Mouse (Mus musculus) left cerebral cortex, adult 2 months (tissue): ENCODE data around the gene Clint1. TPM values are rescaled to one million over a fixed set of nuclear protein-coding genes. Genes with fewer than 3 reads are reported as not detected.
"Not testable (repeated sequence)": the region's sequence is repeated elsewhere in the genome, so short reads cannot be mapped to it uniquely, and the experiment has no call there.

Experiments used
- DNase-seq, 2 experiments: peaks; one replicate each; pipeline ENCODE4 v3.0.0; 2021 to 2022; ENCODE audit warnings: low spot score in 2 of 2, mixed read lengths in 1 of 2; ENCODE audit errors: extremely low spot score in 1 of 2
- H3K27ac ChIP-seq: fragments of 200-600 bp; 2 replicates; pipeline ENCODE4 v1.8.1; 2022
- H3K4me3 ChIP-seq: fragments of 200-600 bp; 2 replicates; pipeline ENCODE4 v1.8.1; 2022
- CTCF ChIP-seq: fragments of 200-600 bp; IDR thresholded peaks from 2 replicates; pipeline ENCODE4 v1.8.1; 2022; ENCODE audit warnings: antibody characterized with exemption, mild to moderate bottlenecking, moderate library complexity
- intact Hi-C: fragments of 180-260 bp; cut with DNase I; formaldehyde crosslinking; loops from one replicate; pipeline ENCODE4 v1.15.1; 2025
- total RNA-seq, 2 experiments: library from RNA; stranded (reverse); gene quantifications; 2 replicates each; pipeline ENCODE4 v1.2.3; 2021

Clint1 gene
- total RNA-seq, 2 experiments from 2014 or later: 52.5 to 53.4 TPM

DNA sequence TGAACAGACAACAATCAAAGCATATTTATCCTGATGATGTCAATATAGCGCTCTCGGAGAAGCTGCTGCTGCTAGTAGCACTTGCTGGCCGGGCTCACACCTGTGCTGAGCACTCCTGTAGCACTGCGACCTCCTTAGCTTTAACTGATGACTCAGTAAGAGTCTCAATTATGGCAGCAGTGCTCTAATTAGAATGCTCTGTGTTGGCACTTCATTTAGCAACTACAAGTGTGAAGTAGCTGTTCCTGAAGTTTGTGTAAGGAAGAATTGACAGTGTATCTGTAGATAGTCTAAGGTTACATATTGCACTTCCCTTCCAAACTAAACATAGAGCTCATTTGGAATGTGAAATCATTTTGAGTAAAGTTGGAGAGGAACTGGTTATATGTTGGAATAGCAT, 14.7 kb downstream of the Clint1 start:
- no peak for DNase-seq
- intact Hi-C loops: no loop called here
- Histone ChIP-seq H3K4me3 (no peak overlapping the region), H3K27ac (no peak overlapping the region)
- no peak for TF ChIP-seq CTCF

GRCm38 (mm10) chr11:45873666-45874065, 21.8 kb downstream of the Clint1 start:
- DNase-seq: no peak
- Histone ChIP-seq H3K27ac (no peak overlapping the region), H3K4me3 (no peak overlapping the region)
- peak; percentile 37 for TF ChIP-seq CTCF
- intact Hi-C loops: no loop called here

DNA sequence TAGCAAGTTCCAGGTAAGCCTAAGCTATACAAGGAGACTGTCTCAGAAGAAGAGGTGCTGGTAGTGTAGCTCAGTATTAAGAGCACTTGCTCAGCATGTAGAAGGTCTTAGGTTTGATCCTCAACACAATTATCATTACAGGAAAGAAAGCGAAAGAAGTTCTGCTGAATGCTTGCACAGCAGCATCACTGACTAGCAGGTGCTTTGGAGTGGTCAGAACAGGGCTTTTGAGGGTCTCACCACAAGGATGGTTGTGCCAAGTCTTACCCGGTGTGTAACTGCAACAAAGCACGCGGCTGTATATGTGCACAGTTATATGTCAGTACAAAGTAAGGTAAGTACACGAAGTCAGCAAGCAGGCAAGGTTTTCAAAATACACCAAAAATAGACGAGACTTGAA, 22.4 kb downstream of the Clint1 start:
- Histone ChIP-seq H3K4me3 (no peak overlapping the region), H3K27ac (no peak overlapping the region)
- no peak for TF ChIP-seq CTCF
- DNase-seq: no peak
- intact Hi-C loops: no loop called here

DNA sequence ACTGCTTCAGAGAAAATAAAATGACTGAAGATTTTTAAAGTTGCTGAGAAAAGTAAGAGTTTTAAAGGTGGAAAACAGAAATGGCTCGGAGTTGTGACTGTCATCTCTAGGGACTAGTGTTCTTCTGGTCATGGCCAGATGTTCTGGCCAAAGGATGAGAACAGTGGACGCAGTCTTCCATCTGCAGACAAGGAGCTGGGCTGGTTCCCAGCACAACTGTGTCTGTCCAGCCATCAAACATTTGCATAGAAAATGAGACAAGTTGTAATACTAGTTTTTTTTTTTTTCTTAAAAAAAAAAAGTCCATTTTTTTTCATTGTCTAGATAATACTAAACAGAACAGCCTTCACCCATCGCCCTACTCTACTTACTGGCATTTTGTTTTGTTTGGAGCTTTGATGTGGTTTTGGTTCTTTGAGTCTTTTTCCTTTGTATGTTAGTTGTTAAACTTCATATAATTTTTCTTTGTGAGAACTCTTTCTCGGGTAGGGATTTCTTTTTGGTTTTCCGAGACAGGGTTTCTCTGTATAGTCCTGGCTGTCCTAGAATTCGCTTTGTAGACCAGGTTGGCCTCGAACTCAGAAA, 23.6 kb downstream of the Clint1 start:
- DNase-seq: no peak
- intact Hi-C loops: no loop called here
- H3K4me3 ChIP-seq: no peak overlapping the region
- TF ChIP-seq CTCF: no peak
- H3K27ac ChIP-seq: no peak overlapping the region

GRCm38 (mm10) chr11:45876036-45876435, 24.2 kb downstream of the Clint1 start:
- DNase-seq: no peak
- Histone ChIP-seq H3K4me3 (no peak overlapping the region), H3K27ac (no peak overlapping the region)
- TF ChIP-seq CTCF: no peak
- intact Hi-C loops: no loop called here

DNA sequence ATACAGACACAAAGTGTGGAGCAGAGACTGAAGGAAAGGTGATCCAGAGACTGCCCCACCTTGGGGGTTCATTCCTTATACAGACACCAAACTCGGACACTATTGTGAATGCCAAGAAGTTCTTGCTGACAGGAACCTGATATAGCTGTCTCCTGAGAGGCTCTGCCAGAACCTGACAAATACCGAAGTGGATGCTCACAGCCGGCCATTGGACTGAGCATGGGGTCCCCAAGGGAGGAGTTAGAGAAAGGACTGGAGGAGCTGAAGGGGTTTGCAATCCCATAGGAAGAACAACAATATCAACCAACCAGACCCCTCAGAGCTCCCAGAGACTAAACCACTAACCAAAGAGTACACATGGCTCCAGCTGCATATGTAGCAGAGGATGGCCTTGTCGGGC, 27.5 kb downstream of the Clint1 start:
- H3K4me3 ChIP-seq, intact Hi-C loops, H3K27ac ChIP-seq, DNase-seq: not testable (repeated sequence)

DNA sequence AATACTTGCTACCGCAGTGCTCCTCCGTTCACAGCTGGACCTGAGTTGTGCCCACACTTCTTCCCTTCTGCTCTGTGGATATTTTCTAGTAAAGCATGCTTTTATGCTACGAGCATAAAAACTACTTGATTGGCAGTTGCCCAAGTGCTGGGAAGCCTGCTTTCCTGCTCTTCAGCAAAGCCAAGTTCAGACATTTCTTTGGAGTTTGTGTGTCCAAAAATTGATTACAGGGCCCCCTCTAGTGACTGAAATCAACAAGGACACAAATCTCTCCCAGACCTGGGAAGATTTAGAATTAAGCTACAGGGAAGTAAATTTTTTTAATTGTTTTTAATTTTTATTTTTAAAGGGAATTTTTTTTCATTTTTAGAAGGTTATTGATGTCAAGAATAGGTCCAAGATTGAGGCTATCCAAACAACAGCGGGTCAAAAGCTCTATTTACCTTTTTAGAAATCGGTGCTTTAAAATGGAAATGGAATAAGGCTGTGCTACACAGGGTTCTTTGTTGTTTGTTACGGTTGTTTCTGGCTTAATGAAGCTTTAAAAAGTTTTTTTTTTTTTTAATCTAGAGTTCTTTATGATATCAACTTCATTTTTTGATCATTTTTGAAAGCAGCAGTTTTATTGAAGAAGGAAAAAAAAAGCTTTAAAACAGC, 29.3 kb downstream of the Clint1 start:
- TF ChIP-seq CTCF: peak; percentile 74
- DNase-seq: no peak
- intact Hi-C loops: loop anchor here (2.0 to 10.0 kb wide), 6 partner anchors 74 to 1294 kb away; no protein-coding TSS in a partner anchor
- Histone ChIP-seq H3K4me3 (no peak overlapping the region), H3K27ac (no peak overlapping the region)

DNA sequence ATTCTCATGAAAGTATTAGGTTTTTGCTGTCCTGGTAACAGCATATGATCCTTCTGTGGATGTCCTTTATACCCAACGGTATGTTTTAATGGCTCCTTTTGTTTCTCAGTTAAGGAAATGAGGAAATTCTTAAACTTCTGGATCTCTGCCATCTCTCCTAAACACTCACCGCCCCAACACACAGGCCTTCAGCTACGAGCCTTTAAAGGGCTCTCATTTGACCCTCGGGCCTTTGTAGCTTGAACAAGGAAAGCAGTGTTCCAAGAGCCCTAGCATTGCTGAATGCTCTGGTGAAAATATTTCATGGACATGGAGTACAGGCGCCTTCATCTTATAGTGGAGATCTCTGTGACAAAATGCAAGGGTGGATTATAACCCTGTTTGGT, 29.8 kb downstream of the Clint1 start:
- TF ChIP-seq CTCF: no peak
- no peak for DNase-seq
- H3K4me3 ChIP-seq: no peak overlapping the region
- intact Hi-C loops: loop anchor here (2.0 to 10.0 kb wide), 6 partner anchors 74 to 1295 kb away; no protein-coding TSS in a partner anchor
- H3K27ac ChIP-seq: no peak overlapping the region

DNA sequence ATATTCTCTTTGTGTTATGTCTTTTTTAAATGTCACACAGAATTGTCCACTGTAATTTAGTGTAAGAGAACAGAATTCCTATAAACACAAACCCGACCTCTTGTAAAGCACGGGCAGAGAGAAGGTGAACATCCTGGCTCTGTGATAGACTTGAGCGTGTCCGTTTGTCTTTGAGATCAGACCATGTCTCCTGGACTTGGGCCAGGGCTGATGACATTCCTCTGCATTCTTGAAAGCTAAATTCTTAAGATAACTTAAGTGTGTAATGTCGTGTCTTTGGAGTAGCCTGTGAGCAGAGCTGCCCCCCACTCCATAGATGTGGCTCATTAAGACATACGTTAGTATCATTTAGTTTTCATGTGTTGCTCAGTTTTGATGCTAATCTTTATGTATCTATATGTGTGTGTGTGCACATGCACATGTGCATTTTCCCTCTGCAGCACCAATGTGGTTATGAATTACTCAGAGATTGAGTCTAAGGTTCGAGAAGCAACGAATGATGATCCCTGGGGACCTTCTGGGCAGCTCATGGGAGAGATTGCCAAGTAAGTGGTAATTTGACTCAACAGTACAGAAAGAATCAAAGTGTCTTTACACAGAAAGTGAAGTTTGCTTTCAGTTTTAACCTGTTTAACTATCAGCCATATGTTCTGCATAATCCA, 31.6 kb downstream of the Clint1 start:
- no peak overlapping the region for H3K27ac ChIP-seq
- intact Hi-C loops: loop anchor here (5.0 to 10.0 kb wide), 5 partner anchors 76 to 1271 kb away; no protein-coding TSS in a partner anchor
- TF ChIP-seq CTCF: no peak
- no peak overlapping the region for H3K4me3 ChIP-seq
- no peak for DNase-seq

- no peak for DNase-seq
- intact Hi-C loops: loop anchor here (5.0 to 10.0 kb wide), 5 partner anchors 77 to 1272 kb away; no protein-coding TSS in a partner anchor
- Histone ChIP-seq H3K4me3 (no peak overlapping the region), H3K27ac (no peak overlapping the region)
- peak; percentile 90 for TF ChIP-seq CTCF
These were observed 32.2 kb downstream of the Clint1 start for GRCm38 (mm10) chr11:45884029-45884428.

DNA sequence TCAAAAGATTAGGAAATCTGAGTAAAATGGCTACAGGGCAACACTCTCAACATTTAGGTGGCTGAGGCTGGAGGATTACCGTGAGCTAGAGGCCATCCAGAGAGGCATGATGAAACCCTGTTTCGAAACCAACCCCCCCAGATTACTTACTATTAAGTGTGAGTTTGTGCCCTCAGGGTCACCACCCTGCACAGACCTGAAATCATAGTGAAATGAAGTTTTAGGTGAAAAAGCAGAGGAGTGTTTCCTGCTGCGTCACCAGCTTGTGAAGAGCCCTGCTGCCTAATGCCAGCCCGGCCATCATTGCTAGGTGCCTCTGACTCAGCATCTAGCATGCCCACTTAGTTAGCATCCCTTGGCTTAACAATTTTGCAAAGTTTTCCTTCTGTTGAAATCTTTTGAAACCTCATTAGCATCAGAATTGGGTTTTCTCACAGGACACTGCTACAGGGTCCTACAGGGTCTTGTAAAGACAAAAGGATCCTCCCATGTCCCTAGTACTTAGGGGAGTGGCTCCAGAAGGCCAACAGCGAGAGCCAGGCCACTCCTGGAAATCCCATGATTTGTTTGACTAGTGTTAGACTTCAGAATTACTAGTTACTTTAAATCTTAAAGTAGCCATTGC, 33.9 kb downstream of the Clint1 start:
- H3K27ac ChIP-seq: no peak overlapping the region
- no peak for TF ChIP-seq CTCF
- no peak overlapping the region for H3K4me3 ChIP-seq
- DNase-seq: no peak
- intact Hi-C loops: loop anchor here (10.0 kb wide), 1 partner anchor 131 kb away; no protein-coding TSS in a partner anchor

GRCm38 (mm10) chr11:45886596-45886995, 34.7 kb downstream of the Clint1 start:
- Histone ChIP-seq H3K27ac (no peak overlapping the region), H3K4me3 (no peak overlapping the region)
- intact Hi-C loops: loop anchor here (10.0 kb wide), 1 partner anchor 132 kb away; no protein-coding TSS in a partner anchor
- DNase-seq: no peak
- no peak for TF ChIP-seq CTCF
